13 mouse cellular contexts compared by ENCODE assay signal in the genomic region with DNA sequence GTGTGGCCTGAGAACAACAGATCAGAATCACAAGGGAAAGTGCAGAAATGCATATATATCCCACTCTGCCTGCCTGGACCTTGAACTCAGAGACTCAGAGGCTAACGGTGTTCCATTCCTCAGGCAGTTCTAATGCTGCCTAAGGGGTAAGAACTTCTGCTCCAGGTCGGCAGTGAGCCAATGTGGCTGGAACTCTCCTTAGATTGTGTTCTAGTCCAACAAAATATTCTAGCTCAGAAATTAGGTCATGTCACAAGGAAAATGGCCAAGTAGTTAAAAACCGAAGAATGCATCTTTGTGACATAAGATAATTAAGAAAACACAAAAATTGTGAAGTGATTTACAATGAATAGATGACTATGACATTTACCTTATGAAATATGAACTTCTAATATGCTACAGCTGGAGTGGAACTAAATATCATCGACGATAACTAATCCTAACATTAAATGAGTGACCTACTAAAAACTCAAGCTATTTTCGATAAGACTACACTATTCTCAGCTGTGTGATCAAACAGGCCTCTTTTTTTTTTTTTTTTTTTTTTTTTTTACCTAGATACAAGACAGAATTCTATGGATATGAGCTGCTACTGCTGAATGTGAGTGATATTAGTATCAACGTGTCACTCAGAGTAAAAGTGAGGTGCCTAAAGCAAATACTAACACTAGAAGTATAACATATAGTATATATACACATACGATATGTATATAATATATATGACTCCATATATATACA.
DNase-seq lines count a peak whose midpoint lies in the region.
"Had no signal": no experiment of that assay in that cellular context is flagged by ENCODE, and none has a peak within 500 bp of the region (broad histone marks: within the 10 kb centered on the region; RNA-seq: fewer than 3 reads in every experiment).

No protein-coding gene starts in this region.

- peak; percentile 18 for DNase-seq in cerebellum, adult 11-12 months
- DNase-seq in cerebellum, postnatal 4 days (ENCODE audit: low spot score in 2 of 2) = no peak
- peak; percentile 30 for DNase-seq in heart, postnatal 4 days
- DNase-seq in heart, adult 8-10 months (ENCODE audit: low spot score) = no peak
- DNase-seq in adipocyte (ENCODE audit: low spot score) = peak; percentile 31
- peak; percentile 26 to 32 for DNase-seq in cerebellum, postnatal 36 days
- DNase-seq in layer of hippocampus, adult 11-12 months (ENCODE audit: low spot score) = no peak
- DNase-seq: adrenal gland, adult 2 months; liver, embryonic 13.5 days; lung, embryonic 14.5 days; lung, postnatal 36 days; right cerebral cortex, postnatal 25 days; thymus, postnatal 4 days had no signal

Comparison
In these comparisons a context has a peak if more than half of its experiments do, and no peak if none do; other contexts are left out.
1. DNase-seq: peak in cerebellum, adult 11-12 months (single experiment), heart, postnatal 4 days (single experiment), adipocyte (single experiment) and cerebellum, postnatal 36 days (2 of 2); none in cerebellum, postnatal 4 days (0 of 2), heart, adult 8-10 months (single experiment) and layer of hippocampus, adult 11-12 months (single experiment).